Mouse (Mus musculus) Muller cell, postnatal 12 days (primary cell): ENCODE measurements around the gene Slc36a1.

ENCODE experiments used
- DNase-seq: peaks from one replicate; pipeline ENCODE4 v3.0.0-alpha.2; 2015; ENCODE audit errors: inconsistent ontology term

Gene Slc36a1

DNA sequence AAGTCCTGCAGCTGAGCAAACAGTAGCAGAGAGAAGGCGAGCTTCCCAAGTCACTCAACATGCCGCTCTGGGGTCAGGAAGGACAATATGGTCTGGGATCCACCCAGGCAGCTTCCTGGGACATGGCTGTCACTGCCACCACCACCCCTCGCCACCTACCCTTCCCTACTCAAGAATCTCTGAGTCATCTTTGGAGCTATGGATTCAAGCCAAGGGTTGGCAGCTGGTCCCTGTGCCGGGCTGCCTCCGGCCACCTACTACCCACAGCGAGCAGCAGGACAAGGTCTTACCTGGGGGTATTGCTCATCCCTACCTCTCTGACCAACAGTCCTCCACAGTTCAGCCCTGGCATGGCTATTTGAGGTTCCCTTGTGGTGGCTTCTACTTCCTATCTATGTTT lies 70.6 kb downstream of the Slc36a1 start:
- DNase-seq: peak; percentile 35
